Mouse (Mus musculus): Measurements from ENCODE around the gene Rack1. TPM values are rescaled to one million over a fixed set of nuclear protein-coding genes. Genes with fewer than 3 reads are reported as not detected.
A peak's percentile ranks its signal among the peaks of the same experiment; 100 is the strongest.
"Not testable (repeated sequence)": the region's sequence is repeated elsewhere in the genome, so short reads cannot be mapped to it uniquely, and the experiment has no call there.

The Rack1 gene
- total RNA-seq (2022) = 100 to 1,000 TPM; 240 to 284 (median 258) TPM

DNA sequence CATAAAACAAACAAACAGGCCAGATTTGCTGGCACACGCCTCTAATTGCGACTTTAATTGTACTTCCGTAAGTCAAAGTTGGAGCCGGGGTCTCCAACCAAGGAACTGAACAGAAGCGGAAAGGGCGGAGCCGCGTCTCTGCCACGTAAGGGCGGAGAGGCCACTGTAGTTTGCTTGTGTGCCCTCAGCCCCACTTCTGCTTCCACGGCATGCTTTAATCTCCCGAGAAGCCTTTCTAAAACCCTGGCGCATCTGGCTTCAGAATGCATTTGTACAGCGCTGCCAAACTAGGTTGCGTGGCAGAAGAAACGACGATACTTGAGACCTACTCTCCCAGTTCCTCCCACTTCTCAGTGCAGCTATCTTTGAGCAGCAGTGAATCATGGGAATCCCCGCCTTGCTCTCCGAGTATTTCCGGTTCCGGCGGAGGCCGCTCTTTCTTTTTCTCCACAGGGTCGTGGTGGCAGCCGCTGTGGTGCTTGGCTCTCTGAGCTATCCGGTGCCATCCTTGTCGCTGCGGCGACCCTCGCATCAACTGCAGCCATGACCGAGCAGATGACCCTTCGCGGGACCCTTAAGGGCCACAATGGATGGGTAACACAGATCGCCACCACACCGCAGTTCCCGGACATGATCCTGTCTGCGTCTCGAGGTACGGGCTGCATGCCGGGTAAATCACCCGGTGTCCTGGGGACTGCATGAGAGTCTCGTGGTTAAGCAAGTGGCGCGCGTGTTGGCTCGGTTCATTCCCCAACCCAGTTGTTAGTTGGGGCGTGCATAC is at the start of gene Rack1:
TSS of gene Rack1 (plus strand) at position 412 of the 781 bp plus-strand sequence.
- DNase-seq (ENCODE audit: low spot score in 2 of 2) = peak; percentile 87 to 91

DNA sequence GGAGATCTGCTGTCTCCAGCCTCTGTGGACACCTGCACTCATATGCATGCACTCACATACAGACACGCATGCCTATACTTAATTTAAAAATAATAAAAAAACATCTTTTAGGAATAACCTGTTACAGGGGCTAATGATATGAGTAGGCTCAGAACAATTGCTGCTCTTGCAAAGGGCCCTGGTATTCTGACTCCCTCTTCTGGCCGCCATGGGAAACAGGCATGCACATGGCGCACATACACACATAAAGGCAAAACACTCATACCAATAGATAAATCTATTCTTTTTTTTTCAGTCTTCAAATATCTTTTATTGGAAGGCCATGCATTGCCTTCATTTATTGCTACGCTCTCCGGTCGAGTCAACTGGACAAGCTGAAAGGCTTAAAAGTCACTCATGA is 49.7 kb upstream of the Rack1 start:
- DNase-seq (ENCODE audit: low spot score in 2 of 2) = no peak

DNA sequence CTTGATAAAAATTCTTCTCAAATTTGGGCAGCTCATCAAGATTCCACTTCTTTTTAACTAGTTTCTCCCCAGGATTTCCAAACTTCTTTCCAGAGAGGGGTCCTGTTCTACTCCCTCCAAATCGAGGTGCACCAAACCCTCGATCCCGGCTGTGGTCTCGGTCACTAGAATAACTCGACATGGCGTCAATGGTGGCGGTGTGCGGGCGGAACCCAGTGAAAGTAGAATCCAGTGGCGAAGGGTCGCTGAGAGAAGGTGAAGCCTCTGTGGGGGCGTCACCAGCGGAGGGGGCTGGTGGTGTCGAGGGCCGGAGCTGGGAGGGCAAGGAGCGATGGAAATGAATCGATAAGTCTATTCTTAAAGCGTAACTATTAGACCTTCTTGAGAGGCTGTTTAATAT is 46.6 kb upstream of the Rack1 start:
- not testable (repeated sequence) for DNase-seq (ENCODE audit: low spot score in 2 of 2)

DNA sequence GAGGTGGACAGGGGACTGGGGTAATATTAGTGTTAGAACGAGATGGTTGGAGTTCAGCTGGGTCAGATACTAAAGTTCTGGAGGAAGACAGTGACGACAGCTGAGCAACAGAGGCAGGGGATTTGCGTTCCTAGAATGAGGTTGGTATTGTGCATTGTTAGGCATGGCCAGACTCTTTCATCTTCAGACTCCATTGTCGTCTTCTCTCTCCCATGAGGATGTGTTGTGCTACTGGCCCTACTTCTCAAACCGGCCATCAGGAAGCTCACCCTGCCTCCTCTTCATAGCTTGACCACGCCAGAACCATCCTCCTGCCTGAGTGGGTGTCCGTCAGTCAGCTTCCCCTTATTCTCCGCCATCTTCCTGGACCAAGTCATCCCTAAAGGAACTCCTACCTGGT is 41.1 kb upstream of the Rack1 start:
- DNase-seq (ENCODE audit: low spot score in 2 of 2) = no peak

DNA sequence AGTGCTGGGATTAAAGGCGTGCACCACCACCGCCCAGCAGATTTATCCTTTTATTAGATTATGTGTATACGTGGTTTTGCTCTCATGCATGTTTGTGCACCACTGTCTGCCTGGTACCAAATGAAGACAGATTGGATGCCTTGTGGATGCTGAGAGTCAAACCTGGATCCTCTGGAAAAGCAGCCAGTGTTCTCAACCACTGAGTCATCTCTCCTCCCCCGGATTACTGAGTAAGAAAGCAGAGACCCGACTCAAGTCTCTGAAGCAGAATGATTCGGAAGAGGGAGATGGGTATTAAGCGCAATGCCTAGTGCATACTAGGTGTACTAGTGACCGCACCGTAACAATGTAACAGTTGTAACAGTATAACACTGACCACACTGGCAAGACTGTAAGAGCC is 36.0 kb upstream of the Rack1 start:
- DNase-seq (ENCODE audit: low spot score in 2 of 2) = no peak

DNA sequence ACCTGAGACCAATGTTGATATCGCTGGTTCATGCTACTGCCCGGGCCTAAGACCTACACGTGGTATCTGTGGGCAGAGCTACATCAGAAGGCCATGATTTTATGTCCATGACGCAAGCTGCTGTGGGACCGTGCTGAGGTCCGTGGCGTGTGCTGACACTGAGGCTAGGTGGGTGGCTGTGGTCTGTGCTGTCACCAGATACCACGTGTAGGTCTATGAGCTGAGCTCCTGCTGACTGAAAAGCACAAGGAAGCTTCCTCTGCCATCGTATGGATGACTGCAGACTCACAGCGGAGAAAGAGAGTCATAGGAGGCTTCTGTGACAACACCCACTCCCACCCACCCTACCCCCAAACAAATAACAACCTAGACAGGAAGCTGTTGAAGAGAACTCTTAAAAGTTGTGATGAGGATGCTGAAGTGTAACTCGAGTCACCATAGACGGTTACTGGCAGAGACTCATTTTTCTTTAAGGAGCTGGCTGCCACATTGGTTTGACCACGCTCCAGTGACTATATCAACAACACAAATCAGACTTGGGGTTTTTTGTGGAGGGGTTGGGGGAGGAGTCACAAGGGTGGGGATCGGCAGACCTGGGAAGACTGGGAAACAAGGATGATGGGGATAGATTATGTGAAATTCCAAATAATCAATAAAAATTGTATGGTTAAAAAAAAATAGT is 32.8 kb upstream of the Rack1 start:
- no peak for DNase-seq (ENCODE audit: low spot score in 2 of 2)

DNA sequence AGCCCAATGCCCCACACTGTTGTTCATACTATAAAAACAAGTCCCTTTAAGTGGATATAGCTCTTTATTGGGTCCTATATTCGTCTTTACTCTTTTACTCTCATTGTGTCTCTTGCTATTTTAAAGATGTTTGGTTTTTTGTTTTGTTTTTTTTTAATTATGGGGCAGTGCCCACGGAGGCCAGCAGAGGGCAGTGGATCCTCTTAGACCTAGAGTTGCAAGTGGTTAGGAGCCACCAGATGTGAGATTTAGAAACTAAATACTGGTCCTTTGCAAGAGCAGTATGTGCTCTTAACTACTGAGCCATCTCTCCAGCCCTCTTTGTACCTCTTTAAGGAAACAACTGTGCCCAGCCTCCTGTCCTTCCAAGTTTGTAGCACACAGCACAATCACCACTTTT is 28.4 kb upstream of the Rack1 start:
- DNase-seq (ENCODE audit: low spot score in 2 of 2) = no peak

DNA sequence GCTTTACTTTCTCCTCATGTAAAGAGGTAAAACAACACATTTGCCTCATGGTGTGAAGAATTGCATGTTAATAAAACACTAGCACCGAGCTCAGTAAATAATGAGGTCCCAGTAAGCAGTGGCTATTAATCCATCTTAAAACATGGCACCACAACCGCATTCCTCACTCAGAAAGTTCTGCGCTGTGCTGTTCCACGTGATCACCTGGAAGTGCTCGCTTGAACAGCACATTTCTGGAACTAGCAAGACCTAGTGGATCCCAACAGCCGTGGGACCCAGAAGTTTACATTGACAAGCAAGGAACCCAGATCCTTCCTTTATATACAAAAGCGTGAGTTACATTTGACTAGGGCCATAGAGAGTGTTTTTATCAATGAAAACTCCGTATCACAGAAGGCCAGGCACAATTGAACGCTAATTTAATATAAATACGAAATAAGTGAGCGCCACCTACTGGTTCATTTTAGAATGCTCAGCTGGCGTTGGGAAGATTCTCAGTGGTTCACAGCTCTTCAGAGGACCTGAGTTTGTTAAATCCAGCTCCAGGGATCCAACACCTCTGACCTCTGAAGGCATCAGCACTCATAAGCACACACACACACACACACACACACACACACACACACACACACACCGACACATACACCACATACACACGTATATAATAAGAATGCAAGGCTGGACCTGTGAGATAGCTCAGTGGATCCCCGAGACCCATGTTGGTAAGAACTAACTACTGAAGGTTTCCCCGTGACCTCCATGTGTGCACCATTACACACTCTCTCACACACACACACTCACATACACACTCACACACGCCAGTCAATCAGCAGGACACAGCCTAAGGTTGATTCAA is 25.5 kb upstream of the Rack1 start:
- peak in 1 of 2 experiments; percentile 68 for DNase-seq (ENCODE audit: low spot score in 2 of 2)

DNA sequence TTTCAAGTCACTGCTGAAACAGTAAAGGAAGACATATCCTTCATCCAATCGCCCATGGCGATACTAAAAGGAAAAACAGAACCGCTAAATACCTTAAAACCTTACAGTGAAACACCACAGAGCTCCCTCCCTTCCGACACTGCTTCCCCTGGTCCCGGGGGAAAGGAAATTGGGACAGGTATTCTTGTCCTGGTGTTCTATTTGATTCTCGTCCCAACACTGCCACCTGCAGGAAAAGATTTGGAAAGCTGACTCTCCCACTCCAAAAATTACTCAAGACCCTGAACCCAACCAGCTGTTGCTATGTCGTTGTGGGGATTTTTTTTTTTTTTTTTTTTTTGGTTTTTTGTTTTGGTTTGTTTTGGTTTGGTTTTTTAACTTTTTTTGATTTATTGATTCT is 24.6 kb upstream of the Rack1 start:
- DNase-seq (ENCODE audit: low spot score in 2 of 2) = peak in 1 of 2 experiments; percentile 55

DNA sequence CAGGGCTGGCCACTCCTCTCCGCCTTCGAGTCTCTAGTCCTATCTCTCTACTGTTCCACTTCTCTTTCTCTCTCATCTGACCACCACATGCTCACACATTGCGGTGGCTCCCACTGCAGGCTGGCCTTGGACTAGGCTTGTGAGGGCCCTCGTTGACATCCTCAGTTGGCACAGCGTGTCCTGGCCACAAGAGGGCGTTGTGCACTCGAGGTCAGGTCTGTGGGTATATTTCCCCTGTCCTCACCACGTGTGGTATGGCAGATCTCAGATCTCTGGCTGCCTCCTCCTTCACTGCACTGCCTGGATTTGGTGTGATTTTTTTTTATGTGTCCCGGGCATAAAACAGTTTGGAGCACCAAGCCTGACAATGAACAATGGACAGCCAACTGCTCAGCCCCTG is 23.5 kb upstream of the Rack1 start:
- DNase-seq (ENCODE audit: low spot score in 2 of 2) = no peak

DNA sequence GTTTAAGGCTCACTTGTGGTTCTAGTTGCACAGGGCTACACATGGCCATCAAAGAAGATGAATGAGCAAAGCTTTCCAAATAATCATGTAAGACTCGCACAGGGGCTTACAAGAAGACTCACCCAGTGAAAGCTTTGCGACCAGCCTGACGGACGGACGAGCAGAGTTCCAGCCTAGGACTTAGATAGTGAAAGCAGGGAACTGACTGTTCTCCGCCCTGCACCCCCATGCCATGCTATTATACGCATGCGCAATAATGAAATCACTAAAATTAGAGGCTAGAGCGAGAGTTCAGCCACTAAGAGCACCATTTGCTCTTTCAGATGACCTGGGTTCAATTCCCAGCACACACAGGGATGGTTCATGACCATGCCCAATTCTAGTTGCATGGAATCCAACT is 22.8 kb upstream of the Rack1 start:
- no peak for DNase-seq (ENCODE audit: low spot score in 2 of 2)

DNA sequence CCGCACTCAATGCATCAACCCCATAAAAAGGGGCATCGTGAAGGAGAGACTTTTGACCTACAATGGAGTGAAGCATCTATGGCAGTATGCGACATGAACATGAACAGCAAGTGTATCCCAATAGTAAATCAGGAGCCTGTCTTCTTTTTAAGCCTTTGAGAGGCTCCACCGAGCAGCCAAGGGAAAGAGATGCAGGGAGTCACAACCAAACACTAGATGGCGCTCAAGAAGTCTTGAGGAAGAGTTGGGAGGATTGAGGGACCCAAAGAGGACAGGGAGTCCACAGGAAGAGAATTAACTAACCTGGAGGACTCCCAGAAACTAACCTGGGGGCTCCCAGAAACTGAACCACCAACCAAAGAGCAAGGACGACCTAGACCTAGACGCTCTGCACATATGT is 20.7 kb upstream of the Rack1 start:
- DNase-seq (ENCODE audit: low spot score in 2 of 2) = no peak

DNA sequence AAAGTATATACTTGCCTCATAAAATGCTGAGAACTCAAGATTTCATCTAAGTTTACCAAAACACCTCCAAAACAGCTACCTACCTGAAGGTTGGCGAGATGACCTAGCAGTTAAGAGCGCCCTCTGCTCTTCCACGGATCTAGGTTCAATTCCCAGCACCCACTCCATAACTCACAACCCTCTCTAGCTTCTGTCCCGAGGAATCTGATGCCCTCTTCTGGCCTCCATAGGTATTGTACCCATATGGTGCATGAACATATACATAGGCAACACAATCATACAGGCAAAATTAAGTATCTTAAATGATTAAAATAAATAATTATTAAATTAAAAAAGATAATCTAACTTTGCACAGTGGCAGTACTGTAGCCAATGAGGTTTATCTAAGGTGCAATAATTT is 17.9 kb upstream of the Rack1 start:
- DNase-seq (ENCODE audit: low spot score in 2 of 2) = no peak

DNA sequence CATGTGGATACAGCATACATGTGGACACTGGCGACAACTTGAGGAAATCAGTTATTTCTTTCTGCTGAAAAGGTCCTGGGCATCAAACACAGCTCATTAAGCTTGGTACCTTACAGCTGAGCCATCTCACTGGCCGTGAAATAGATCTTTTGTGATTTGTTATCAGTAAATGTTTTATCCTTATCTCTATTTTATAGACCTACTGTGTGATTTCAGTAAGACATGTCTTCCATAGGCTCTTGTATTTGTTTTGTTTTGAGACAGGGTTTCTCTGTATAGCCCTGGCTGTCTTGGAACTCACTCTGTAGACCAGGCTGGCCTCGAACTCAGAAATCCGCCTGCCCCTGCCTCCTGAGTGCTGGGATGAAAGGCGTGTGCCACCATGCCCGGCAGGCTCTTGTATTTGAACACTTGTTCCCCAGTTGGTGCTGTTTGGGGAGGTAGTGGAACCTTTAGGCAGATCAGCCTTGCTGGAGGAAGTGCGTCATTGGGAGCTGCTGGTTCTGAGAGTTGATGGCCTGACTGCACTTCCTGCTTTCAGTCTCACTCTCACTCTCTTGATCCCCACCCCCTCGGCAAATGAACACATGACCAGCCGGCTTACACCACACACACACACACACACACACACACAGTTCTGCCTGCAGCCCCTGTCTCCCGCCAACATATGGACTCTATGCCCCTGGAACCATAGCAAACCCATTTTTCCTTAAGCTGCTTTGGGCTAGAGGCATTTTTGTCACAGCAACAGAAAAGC is 12.5 kb upstream of the Rack1 start:
- DNase-seq (ENCODE audit: low spot score in 2 of 2) = no peak

DNA sequence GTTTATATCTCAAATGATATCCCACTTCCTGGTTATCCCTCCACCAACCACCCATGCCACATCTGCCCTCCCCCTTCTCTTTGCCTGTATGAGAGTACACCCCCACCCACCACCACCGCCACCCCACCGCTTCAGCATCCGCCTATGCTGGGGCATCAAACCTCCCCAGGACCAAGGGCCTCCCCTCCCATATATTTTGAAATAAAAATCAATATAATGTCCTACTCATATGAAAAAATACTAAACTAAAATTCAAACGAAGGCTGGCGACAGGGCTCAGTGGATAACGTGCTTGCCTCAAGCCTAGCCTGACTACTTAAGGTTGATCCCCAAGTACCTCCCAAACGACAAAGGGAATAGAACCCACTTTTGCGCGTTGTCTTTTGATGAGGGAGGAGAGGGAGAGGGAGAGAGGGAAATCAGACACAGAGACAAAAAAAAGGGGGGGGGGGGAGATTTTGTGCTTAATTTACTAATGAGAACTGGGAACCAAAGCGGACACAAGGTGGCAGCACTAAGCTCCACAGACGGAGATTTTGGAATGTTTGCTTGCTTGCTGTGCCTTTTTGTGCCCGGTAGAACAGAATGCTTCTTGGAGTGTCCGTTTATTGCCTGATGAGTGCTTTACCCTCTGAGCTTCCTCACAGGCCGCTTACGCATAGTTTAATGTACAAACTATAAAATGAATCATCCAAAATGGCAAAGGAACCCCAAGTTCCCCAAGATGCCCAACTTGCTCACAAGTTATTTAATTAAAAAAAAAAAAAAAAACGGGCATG is 11.6 kb upstream of the Rack1 start:
- peak; percentile 56 to 82 for DNase-seq (ENCODE audit: low spot score in 2 of 2)

DNA sequence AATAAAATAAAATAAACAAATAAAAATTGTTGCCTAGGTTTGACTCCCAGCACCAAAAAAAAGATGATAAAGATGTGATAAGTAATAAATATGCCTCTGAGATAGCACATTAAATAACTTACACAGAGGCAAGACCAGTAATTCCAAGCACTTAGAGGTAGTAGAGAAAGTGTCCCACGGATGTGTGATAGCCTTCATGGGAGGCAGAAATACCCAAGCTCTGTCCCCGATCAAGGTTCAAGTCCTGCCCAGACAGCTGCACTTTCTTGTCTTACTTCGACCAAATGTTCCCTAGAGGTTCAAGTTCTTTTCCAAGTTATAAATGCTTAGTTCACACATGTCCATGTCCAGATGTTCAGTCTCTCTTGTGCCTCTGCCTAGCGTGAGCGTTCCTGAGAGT is 10.9 kb upstream of the Rack1 start:
- no peak for DNase-seq (ENCODE audit: low spot score in 2 of 2)

DNA sequence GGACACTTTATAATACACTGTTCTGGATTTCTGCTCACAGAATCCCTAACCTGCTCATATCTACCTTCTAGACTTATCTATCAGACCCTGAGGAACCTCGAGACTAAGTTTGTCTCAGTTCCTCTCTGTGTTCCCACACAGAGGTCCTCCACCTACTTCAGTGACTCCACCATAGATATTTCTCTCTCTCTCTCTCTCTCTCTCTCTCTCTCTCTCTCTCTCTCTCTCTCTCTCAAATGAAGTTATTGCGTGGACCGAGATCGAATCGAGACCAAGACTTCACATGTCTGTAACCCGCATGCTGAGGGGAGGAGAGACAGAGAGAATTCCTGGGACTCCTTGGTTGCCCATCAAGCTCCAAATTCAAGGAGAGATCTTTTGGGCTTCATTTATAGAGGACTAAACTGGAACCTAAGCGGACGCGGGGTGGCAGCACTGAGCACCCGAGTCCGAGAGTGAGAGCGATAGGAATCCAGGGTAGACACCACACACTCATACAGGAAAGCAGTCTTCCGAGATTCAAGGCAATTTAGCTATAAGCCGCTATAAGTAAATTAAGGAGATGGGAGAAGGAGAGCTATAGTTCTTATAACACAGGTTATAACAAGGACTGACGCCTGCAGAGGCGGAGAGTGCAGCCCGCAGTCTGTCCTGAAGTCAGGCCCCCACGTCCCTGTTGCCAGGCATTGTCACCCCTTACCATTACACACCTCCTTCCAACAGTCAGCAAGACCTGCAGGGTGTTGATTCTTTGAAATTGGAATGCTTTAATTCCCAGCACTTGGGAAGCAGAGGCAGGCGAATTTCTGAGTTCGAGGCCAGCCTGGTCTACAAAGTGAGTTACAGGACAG is 9.9 kb upstream of the Rack1 start:
- DNase-seq (ENCODE audit: low spot score in 2 of 2) = peak; percentile 72 to 89

DNA sequence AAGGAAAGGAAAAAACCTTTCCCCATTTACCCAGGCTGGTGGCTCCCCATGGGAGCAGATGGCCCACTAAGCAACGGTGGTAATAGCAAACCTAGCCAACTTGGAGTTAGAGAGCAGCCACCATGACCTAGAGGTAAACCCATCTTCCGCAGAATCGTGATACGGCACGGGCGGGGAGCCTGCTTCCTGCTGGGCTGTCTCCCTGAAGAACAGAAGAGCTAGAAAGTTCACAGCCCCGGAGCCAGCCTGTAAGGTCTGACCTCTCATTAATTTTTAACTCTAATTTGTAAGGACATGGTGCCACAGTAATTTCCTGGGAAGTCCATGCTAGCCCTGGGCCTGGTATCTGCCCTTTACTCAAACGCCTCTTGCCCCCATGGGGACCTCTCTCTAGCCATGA is 9.2 kb upstream of the Rack1 start:
- DNase-seq (ENCODE audit: low spot score in 2 of 2) = no peak

DNA sequence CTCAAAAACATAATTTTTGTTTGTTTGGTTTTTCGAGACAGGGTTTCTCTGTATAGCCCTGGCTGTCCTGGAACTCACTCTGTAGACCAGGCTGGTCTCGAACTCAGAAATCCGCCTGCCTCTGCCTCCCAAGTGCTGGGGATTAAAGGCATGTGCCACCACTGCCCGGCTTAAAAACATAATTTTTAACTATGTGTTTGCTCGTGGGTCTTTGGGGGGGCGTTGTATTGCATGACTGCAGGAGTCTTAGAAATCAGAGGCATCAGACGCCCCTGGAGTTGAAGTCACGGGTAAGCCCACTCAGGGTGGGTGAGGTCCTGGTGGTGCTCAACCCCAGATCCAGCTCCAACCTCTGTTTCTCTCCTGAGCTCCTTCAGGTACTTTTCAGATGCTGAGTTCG is 8.2 kb upstream of the Rack1 start:
- not testable (repeated sequence) for DNase-seq (ENCODE audit: low spot score in 2 of 2)

DNA sequence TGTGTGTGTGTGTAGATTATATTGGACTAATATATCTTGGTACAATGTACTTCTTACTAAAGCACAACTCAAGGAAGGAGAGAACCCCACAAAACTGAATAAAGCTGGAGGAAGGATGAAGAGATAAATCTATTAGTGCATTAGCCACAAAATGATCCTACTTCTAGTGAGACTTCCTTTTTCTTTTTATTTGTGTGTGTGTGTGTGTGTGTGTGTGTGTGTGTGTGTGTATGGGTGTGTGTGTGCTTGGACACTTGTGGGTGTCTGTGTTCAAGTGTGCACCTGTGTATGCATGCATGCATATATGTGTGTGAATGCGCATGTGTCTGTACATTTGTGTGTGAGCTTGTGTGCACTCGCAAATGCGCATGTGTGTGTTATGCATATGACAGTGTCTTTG is 6.9 kb upstream of the Rack1 start:
- DNase-seq (ENCODE audit: low spot score in 2 of 2) = no peak

Data from layer of hippocampus, adult 8-10 months (tissue).